Mouse (Mus musculus) urinary bladder, postnatal 10 days (tissue): ENCODE measurements around the gene Dgcr2.

Experiments
- DNase-seq: peaks from one replicate; pipeline ENCODE4 v3.0.0; 2022; ENCODE audit warnings: low spot score

Gene Dgcr2

GRCm38 (mm10) chr16:17848431-17848830, 49.9 kb downstream of the Dgcr2 start:
- no peak for DNase-seq

GRCm38 (mm10) chr16:17843701-17844365, 54.5 kb downstream of the Dgcr2 start:
- DNase-seq = no peak

- DNase-seq = no peak
Measured at GRCm38 (mm10) chr16:17842437-17842836, 55.9 kb downstream of the Dgcr2 start.

- DNase-seq = no peak
Measured at GRCm38 (mm10) chr16:17839976-17840375, 58.4 kb downstream of the Dgcr2 start.

GRCm38 (mm10) chr16:17838051-17838450, 60.3 kb downstream of the Dgcr2 start, which contains the start of gene Car15:
TSS of gene Car15 (minus strand) at chr16:17838364.
- no peak for DNase-seq

GRCm38 (mm10) chr16:17835481-17835880, 62.9 kb downstream of the Dgcr2 start:
- no peak for DNase-seq

GRCm38 (mm10) chr16:17834543-17834942, 63.8 kb downstream of the Dgcr2 start:
- no peak for DNase-seq

- no peak for DNase-seq
Measured at GRCm38 (mm10) chr16:17833681-17834399, 64.5 kb downstream of the Dgcr2 start.

GRCm38 (mm10) chr16:17833321-17833680, 65.1 kb downstream of the Dgcr2 start:
- no peak for DNase-seq

GRCm38 (mm10) chr16:17832821-17833220, 65.5 kb downstream of the Dgcr2 start, which contains the start of gene B830017H08Rik:
TSS of gene B830017H08Rik (plus strand) at chr16:17833121.
- no peak for DNase-seq

GRCm38 (mm10) chr16:17831781-17832180, 66.6 kb downstream of the Dgcr2 start:
- DNase-seq = no peak

GRCm38 (mm10) chr16:17830385-17831178, 67.8 kb downstream of the Dgcr2 start:
- DNase-seq = no peak

- DNase-seq = no peak
Measured at GRCm38 (mm10) chr16:17828867-17829266, 69.5 kb downstream of the Dgcr2 start.

GRCm38 (mm10) chr16:17828229-17828628, 70.1 kb downstream of the Dgcr2 start:
- DNase-seq = no peak

GRCm38 (mm10) chr16:17826500-17826899, 71.9 kb downstream of the Dgcr2 start:
- DNase-seq = no peak

- no peak for DNase-seq
Measured at GRCm38 (mm10) chr16:17816528-17816927, 81.8 kb downstream of the Dgcr2 start.

- DNase-seq = no peak
Measured at GRCm38 (mm10) chr16:17815411-17816402, 82.7 kb downstream of the Dgcr2 start.

- no peak for DNase-seq
Measured at GRCm38 (mm10) chr16:17813173-17813572, 85.2 kb downstream of the Dgcr2 start.

GRCm38 (mm10) chr16:17812120-17812519, 86.2 kb downstream of the Dgcr2 start:
- DNase-seq = no peak

GRCm38 (mm10) chr16:17809711-17810110, 88.7 kb downstream of the Dgcr2 start:
- DNase-seq = no peak

- no peak for DNase-seq
Measured at GRCm38 (mm10) chr16:17809125-17809524, 89.2 kb downstream of the Dgcr2 start.
